Comparison of ENCODE assay signal across 20 mouse cellular contexts in the genomic region with DNA sequence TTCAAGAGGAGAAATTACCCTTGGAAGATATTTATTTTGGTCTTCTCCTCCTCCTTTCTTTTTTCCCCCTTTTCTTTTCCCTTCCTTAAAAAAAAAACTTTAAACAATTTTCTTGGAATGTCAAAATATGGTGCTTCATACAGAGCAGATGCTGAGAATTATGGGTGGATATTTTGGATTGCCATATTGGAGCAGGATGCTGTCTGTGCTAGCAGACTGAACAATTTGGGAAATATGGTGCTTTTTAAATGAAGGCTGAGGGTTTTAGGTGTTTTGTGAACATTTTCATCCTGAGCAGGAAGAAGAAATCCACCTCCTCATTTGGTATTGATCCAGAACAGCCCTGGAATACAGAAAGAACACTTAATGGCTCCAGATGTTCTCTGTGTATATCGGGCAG. TPM values are rescaled to one million over a fixed set of nuclear protein-coding genes. Genes with fewer than 3 reads are reported as not detected.
DNase-seq lines count a peak whose midpoint lies in the region; ATAC-seq lines count a peak whose summit lies in the region.
"Had no signal": no experiment of that assay in that cellular context is flagged by ENCODE, and none has a peak within 500 bp of the region (broad histone marks: within the 10 kb centered on the region; RNA-seq: fewer than 3 reads in every experiment).

No protein-coding gene starts in this region.

- no peak overlapping the region for H3K9ac ChIP-seq in forebrain, embryonic 16.5 days (replicated peaks; ENCODE audit: low read depth, low read length)
- no peak overlapping the region for H3K9ac ChIP-seq in forebrain, embryonic 11.5 days (ENCODE audit: low read length)
- H3K9ac ChIP-seq in midbrain, embryonic 11.5 days (ENCODE audit: low read length) = no peak overlapping the region
- H3K9ac ChIP-seq: embryonic facial prominence, embryonic 12.5 days had no signal

- peaks cover 5% of the 10 kb centered on the region; the same call in 1 of the 2 replicates for H3K4me1 ChIP-seq in forebrain, embryonic 16.5 days (replicated peaks; ENCODE audit: control insufficient read depth, insufficient read depth, low read length)
- H3K4me1 ChIP-seq in forebrain, embryonic 11.5 days (replicated peaks; ENCODE audit: control insufficient read depth, insufficient read depth, low read length) = 0 out of 2 replicates have a peak, but pooled peaks cover 1% of the 10 kb centered on the region
- H3K4me1 ChIP-seq in midbrain, embryonic 11.5 days (ENCODE audit: control insufficient read depth, insufficient read depth, low read length) = no peaks in the 10 kb centered on the region
- peaks cover 7% of the 10 kb centered on the region for H3K4me1 ChIP-seq in midbrain, embryonic 10.5 days
- H3K4me1 ChIP-seq: embryonic facial prominence, embryonic 12.5 days had no signal

- no peaks in the 10 kb centered on the region for H3K27me3 ChIP-seq in forebrain, embryonic 16.5 days (replicated peaks; ENCODE audit: control insufficient read depth, insufficient read depth, low read length)
- no peaks in the 10 kb centered on the region for H3K27me3 ChIP-seq in forebrain, embryonic 11.5 days (ENCODE audit: control insufficient read depth, insufficient read depth, low read length)
- no peaks in the 10 kb centered on the region for H3K27me3 ChIP-seq in midbrain, embryonic 11.5 days (ENCODE audit: control insufficient read depth, insufficient read depth, low read length)
- 0 out of 2 replicates have a peak, but pooled peaks cover 3% of the 10 kb centered on the region for H3K27me3 ChIP-seq in midbrain, embryonic 10.5 days (ENCODE audit: low read depth, poor library complexity, severe bottlenecking)
- H3K27me3 ChIP-seq: embryonic facial prominence, embryonic 12.5 days had no signal

- 82% methylated on average over 1 of the region's 1 CpGs for WGBS in forebrain, embryonic 16.5 days
- 95% methylated on average over 1 of the region's 1 CpGs for WGBS in forebrain, embryonic 11.5 days
- 89% methylated on average over 1 of the region's 1 CpGs for WGBS in midbrain, embryonic 11.5 days
- 91% methylated on average over 1 of the region's 1 CpGs for WGBS in midbrain, embryonic 10.5 days

- no peaks in the 10 kb centered on the region for H3K36me3 ChIP-seq in forebrain, embryonic 16.5 days (ENCODE audit: control insufficient read depth, insufficient read depth)
- H3K36me3 ChIP-seq in forebrain, embryonic 11.5 days (ENCODE audit: control insufficient read depth, insufficient read depth, low read length) = no peaks in the 10 kb centered on the region
- H3K36me3 ChIP-seq in midbrain, embryonic 11.5 days (ENCODE audit: control insufficient read depth, insufficient read depth, low read length) = no peaks in the 10 kb centered on the region
- no peaks in the 10 kb centered on the region for H3K36me3 ChIP-seq in midbrain, embryonic 10.5 days
- H3K36me3 ChIP-seq: embryonic facial prominence, embryonic 10.5 days; embryonic facial prominence, embryonic 12.5 days had no signal

- H3K4me2 ChIP-seq in forebrain, embryonic 16.5 days (ENCODE audit: low read length) = no peak overlapping the region
- no peak overlapping the region for H3K4me2 ChIP-seq in forebrain, embryonic 11.5 days (ENCODE audit: low read depth, low read length, severe bottlenecking)
- no peak overlapping the region for H3K4me2 ChIP-seq in midbrain, embryonic 11.5 days
- H3K4me2 ChIP-seq: embryonic facial prominence, embryonic 12.5 days had no signal

- no peak overlapping the region for H3K4me3 ChIP-seq in forebrain, embryonic 16.5 days (replicated peaks; ENCODE audit: low read length)
- H3K4me3 ChIP-seq in forebrain, embryonic 11.5 days (ENCODE audit: low read depth, low read length) = no peak overlapping the region
- H3K4me3 ChIP-seq in midbrain, embryonic 11.5 days (ENCODE audit: low read depth, low read length) = no peak overlapping the region
- H3K4me3 ChIP-seq in midbrain, embryonic 10.5 days = no peak overlapping the region
- H3K4me3 ChIP-seq: embryonic facial prominence, embryonic 10.5 days; embryonic facial prominence, embryonic 12.5 days had no signal

- intact Hi-C loops in heart, postnatal 14 days (cut with DNase I) = no loop called here

- no peak for DNase-seq in forebrain, embryonic 11.5 days (ENCODE audit: low spot score)
- DNase-seq in heart, adult 11 months = peak; percentile 10
- no peak for DNase-seq in heart, postnatal 14 days
- DNase-seq in midbrain, embryonic 11.5 days (ENCODE audit: low spot score, missing footprints) = peak; percentile 33
- DNase-seq in midbrain, embryonic 10.5 days (ENCODE audit: low spot score) = no peak
- DNase-seq in right cerebral cortex, adult 2 months (ENCODE audit: low spot score in 2 of 2) = no peak
- DNase-seq: adrenal gland, adult 2 months; adrenal gland, postnatal 10 days; adrenal gland, postnatal 25 days; cerebellum, adult 11-12 months; cerebellum, adult 2 months; cerebellum, adult 9-10 months; cerebellum, postnatal 10 days; cerebellum, postnatal 25 days had no signal

- no peak for ATAC-seq in forebrain, embryonic 16.5 days
- no peak for ATAC-seq in forebrain, embryonic 11.5 days (replicated peaks; ENCODE audit: low FRiP score)
- no peak for ATAC-seq in midbrain, embryonic 11.5 days (ENCODE audit: low FRiP score)
- ATAC-seq: forebrain, embryonic 14.5 days had no signal

- H3K9me3 ChIP-seq in forebrain, embryonic 16.5 days (ENCODE audit: control insufficient read depth, low read length) = no peaks in the 10 kb centered on the region
- no peaks in the 10 kb centered on the region for H3K9me3 ChIP-seq in forebrain, embryonic 11.5 days (ENCODE audit: control insufficient read depth, low read length)
- no peaks in the 10 kb centered on the region for H3K9me3 ChIP-seq in midbrain, embryonic 11.5 days (ENCODE audit: control insufficient read depth, low read length)
- no peaks in the 10 kb centered on the region for H3K9me3 ChIP-seq in midbrain, embryonic 10.5 days (replicated peaks)
- H3K9me3 ChIP-seq: embryonic facial prominence, embryonic 10.5 days; embryonic facial prominence, embryonic 12.5 days had no signal

- H3K27ac ChIP-seq in forebrain, embryonic 16.5 days (ENCODE audit: low read length) = peak overlapping the region; percentile 3
- no peak overlapping the region for H3K27ac ChIP-seq in forebrain, embryonic 11.5 days (ENCODE audit: low read depth, low read length)
- no peak overlapping the region for H3K27ac ChIP-seq in midbrain, embryonic 11.5 days (ENCODE audit: low read depth, low read length)
- no peak overlapping the region for H3K27ac ChIP-seq in midbrain, embryonic 10.5 days (replicated peaks)
- H3K27ac ChIP-seq: embryonic facial prominence, embryonic 10.5 days; embryonic facial prominence, embryonic 12.5 days had no signal

RNA-seq across cellular contexts. Expression of gene Tnr, which starts 41.6 kb away (rescaled TPM):
- 6.9 and 7.4 TPM in 2 replicates for polyA plus RNA-seq in forebrain, embryonic 16.5 days (2015; fragmentation: Nextera tagmentation; extraction: Ambion mirVana)
- 0.19 and 0.77 TPM in 2 replicates for polyA plus RNA-seq in forebrain, embryonic 11.5 days (2014; fragmentation: Nextera tagmentation; extraction: Ambion mirVana)
- under 1 TPM; 0.53 to 0.56 TPM for total RNA-seq in heart, postnatal 14 days (2021)
- polyA plus RNA-seq in midbrain, embryonic 11.5 days (2014; fragmentation: Nextera tagmentation; extraction: Ambion mirVana) = 0.16 and 0.77 TPM in 2 replicates
- 0.05 and 0.53 TPM in 2 replicates for polyA plus RNA-seq in midbrain, embryonic 10.5 days (2016; fragmentation: Nextera tagmentation; extraction: Ambion mirVana)
- total RNA-seq: ES-E14, MEL had no signal

Comparison
In these comparisons a context has a peak if more than half of its experiments do, and no peak if none do; other contexts are left out.
1. DNase-seq: peak in heart, adult 11 months (single experiment) and midbrain, embryonic 11.5 days (single experiment); none in forebrain, embryonic 11.5 days (single experiment), heart, postnatal 14 days (0 of 2), midbrain, embryonic 10.5 days (single experiment) and right cerebral cortex, adult 2 months (0 of 2).